Mouse (Mus musculus): ENCODE measurements around the gene Scp2.
"Not testable (repeated sequence)": the region's sequence is repeated elsewhere in the genome, so short reads cannot be mapped to it uniquely, and the experiment has no call there.

Scp2 gene

DNA sequence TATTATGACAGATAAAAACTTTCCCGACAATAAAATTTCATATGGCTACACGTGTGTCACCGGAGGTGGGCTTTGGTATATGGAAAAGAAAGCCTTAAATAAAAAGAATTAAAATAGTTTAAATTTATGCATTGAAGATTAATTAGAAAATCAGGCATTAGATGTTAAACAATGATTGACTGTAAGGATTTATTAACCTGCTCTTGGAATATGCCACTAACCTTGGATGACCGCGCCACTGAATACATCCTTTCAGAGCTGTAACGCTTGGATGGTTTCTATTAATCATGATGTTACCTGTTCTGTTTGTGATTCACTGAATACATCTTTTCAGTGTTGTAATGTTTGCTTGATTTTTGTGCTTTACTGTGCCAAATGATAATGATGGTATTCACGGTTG lies 35.1 kb downstream of the Scp2 start:
- no peak for DNase-seq (ENCODE audit: low spot score in 2 of 2)

- DNase-seq (ENCODE audit: low spot score in 2 of 2), result no peak
These were observed 48.5 kb downstream of the Scp2 start, which contains the start of gene Podn for GRCm38 (mm10) chr4:108096345-108096744. Podn (minus strand) TSS chr4:108096445.

- no peak for DNase-seq (ENCODE audit: low spot score in 2 of 2)
These were observed 51.9 kb downstream of the Scp2 start for GRCm38 (mm10) chr4:108092741-108093397.

DNA sequence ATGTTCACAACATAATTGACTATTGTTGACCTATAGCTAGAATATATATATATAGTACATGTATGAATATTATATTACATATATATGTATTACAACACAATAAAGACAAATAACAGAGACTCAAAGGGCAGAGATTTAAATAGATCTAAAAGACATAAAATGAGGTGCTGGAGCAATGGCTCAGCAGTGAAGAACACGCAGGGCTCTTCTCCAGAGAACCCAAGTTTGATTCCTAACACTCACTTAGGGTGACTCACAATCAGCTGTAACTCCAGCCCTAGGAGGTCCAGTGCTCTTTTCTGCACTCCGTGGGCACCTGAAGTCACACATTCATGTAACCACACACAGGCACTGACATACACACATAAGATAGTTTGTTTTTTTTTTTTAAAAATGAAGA lies 60.8 kb downstream of the Scp2 start:
- DNase-seq (ENCODE audit: low spot score in 2 of 2), result no peak

- DNase-seq (ENCODE audit: low spot score in 2 of 2), result no peak
These were observed 61.6 kb downstream of the Scp2 start for GRCm38 (mm10) chr4:108083032-108083735.

DNA sequence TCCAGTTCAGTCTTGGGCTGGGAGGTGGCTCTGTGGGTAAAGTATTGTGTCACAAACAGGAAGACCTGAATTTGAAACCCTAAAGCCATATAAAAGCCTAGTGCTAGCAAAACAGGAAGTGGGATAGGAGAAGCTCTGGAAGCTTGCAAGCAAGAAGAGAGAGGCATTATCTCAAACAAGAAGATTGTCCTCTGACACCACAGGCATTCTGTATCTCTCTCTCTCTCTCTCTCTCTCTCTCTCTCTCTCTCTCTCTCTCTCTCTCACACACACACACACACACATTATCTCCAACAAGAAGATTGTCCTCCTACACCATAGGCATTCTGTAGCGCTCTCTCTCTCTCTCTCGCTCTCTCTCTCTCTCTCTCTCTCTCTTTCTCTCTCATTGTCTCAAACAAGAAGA lies 62.4 kb downstream of the Scp2 start:
- no peak for DNase-seq (ENCODE audit: low spot score in 2 of 2)

DNA sequence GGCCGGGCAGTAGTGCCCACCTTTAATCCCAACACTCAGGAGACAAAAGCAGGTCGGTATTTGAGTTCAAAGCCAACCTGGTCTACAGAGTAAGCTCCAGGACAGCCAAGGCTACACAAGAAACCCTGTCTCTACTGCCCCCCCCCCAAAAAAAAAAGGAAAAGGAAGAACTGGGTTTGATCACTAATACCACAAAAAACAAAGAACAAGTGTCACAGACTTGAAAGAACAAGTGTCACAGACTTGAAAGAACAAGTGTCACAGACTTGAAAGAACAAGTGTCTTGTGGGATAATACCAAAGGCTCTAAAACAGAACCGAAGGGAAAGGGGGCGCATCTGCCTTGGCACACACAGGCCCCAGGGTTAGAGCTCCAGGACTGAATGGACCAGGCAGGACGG lies 63.9 kb downstream of the Scp2 start:
- no peak for DNase-seq (ENCODE audit: low spot score in 2 of 2)

DNA sequence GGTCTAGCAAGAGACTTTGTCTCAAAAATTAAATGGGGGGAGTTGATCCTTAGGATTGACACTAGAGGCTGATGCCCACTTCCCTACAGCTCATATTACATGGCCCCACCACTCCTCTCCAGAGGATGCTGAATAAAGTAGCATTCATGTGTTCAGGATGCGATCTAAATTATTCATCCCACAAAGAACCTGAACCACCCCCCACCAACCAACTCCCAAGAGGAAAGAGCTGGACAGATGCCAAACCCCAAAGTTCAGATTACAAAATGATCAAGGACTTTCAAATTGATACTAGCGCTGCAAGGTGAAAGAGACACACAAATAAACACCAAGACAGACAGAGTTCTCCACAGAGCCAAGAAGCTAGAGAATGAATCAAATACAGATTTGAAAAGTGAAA lies 65.0 kb downstream of the Scp2 start:
- no peak for DNase-seq (ENCODE audit: low spot score in 2 of 2)

GRCm38 (mm10) chr4:108079191-108079590 lies 65.6 kb downstream of the Scp2 start:
- not testable (repeated sequence) for DNase-seq (ENCODE audit: low spot score in 2 of 2)

DNA sequence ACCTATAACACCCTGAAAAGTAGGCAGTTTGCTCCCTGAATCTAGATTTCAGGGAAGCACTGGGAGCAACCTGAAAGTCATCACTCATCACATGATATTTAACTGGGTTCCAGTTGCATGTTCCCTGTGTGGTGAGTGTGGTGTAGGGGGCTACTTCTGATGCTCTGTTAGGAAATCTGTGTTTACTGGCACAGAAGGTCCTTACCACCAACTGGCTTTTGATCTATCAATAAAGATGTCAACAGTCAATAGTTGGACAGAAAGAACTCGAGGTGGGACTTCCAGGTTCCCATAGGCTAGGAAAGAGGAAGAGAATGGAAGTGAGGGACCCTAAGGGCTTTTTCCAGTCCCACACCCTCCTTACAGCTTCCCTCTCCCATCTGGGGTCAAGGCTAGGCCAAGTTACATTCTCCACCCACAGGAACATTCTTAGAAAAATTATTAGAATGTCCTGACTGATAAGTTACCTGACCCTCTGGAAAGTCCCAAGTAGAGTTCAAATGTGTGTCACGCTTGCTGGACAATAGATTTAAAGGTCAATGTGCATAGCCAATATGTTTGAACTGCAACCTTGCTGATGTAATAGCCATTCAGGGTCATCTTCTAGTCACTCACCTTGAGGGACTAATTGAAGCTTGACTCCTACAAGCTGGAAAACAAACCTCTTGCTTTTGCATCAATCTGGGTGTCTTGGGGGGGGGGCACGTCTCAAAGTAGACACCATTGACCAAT lies 67.4 kb downstream of the Scp2 start:
- no peak for DNase-seq (ENCODE audit: low spot score in 2 of 2)

DNA sequence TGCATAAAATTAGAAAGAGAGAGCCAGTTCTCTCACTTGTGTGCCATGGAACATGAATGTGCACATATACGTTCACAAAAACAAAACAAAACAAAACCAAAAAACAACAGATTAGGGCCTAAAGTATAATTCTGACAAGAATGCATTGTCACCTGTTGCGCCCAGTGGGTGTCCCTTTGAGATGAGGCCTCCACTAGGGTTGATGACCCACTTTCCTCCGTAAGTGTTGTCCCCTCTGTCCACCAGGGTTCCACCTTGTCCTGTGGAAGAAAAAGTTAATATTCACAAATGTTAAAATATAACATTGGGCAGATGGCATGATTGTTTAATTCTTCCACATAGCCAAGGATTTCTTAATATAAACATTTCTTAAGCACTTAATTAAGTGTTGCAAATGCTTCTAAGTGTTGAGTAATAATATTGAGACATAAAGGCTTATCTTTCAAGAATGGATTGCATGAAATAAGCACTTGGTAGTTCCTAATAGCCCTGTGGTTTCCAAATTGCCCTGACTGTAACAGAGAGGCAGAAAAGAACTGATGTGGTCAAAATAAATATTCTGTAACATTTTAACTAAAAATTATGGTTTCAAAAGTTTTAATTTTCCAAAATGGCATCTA lies 70.5 kb downstream of the Scp2 start:
- DNase-seq (ENCODE audit: low spot score in 2 of 2), result no peak

DNA sequence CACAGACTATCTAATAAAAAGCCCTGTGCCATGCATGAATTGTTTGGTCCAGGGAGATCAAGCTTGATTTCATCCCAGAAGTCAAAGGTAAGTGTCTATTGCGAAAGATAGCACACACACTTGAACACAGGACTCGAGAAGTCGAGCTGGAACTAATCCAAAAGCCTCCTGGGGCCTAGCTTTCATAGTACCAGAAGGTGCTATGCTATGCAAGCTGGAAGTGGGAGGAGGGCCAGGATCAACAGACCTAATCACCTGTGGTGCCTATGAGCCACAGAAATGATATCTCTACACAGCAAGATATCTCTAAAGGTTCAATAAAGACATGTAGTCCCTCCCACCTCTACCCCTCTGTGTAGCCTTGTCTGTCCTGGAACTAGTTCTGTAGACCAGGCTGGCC lies 72.7 kb downstream of the Scp2 start:
- no peak for DNase-seq (ENCODE audit: low spot score in 2 of 2)

GRCm38 (mm10) chr4:108071235-108071901 lies 73.4 kb downstream of the Scp2 start:
- DNase-seq (ENCODE audit: low spot score in 2 of 2), result peak; percentile 90 to 93

DNA sequence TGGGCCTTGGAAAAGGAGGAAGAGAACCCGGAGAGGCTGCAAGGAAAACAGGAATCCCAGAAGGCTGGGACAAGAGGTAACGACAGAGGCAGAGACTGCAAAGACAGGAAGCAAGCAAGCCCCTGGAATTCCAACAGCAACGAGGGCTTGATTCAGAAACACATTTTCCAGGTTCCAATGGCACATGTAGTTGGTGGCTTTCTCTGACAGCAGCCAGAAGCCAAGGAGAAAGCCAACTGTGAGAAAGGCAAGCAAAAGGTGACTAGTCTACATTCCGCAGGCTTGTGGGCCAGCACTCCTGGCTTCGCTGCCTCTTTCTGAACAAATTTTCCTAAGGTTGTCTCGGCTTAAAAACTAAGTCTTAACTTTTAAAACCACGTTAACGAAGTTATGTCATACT lies 74.1 kb downstream of the Scp2 start:
- no peak for DNase-seq (ENCODE audit: low spot score in 2 of 2)

- DNase-seq (ENCODE audit: low spot score in 2 of 2), result no peak
These were observed 74.5 kb downstream of the Scp2 start for GRCm38 (mm10) chr4:108070286-108070685.

DNA sequence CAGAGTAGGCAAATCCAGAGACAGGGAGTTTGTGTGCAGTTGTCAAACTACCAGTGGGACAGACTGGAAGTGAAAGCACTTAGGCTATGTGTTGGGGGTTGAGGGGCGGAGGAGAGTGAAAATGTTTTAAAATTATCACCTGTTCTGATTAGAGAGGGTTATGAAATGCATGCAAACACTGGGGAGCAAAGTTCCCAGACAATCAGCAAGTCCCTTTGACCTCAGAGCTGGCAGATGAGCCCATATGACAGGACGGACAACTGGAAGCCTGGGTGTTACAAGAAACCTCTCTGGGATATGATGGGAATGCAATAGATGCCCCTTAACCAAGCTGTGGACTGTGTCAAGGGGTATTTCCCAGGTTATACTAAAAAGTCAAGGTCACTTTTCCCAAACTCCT lies 76.7 kb downstream of the Scp2 start:
- DNase-seq (ENCODE audit: low spot score in 2 of 2), result no peak

DNA sequence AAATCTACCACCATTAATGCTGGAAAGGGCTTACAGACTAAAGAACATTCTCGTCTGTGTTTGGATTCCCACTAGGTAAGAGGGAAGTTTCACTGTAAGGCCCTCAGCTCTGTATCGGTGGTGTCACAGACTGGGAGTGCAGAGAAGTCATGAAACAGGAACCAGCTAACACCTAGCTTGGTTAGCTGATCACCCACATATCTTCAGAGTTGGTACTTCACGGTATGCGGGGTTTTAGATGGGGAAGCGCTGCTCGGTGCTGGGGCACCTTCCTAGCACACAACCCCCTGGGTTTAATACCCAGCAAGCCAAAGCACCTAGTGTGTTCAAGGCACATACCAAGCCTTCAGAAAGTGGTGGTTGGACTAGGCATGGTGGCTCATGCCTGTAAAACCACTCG lies 77.5 kb downstream of the Scp2 start:
- DNase-seq (ENCODE audit: low spot score in 2 of 2), result no peak

- DNase-seq (ENCODE audit: low spot score in 2 of 2), result no peak
These were observed 78.2 kb downstream of the Scp2 start for GRCm38 (mm10) chr4:108066569-108066968.

DNA sequence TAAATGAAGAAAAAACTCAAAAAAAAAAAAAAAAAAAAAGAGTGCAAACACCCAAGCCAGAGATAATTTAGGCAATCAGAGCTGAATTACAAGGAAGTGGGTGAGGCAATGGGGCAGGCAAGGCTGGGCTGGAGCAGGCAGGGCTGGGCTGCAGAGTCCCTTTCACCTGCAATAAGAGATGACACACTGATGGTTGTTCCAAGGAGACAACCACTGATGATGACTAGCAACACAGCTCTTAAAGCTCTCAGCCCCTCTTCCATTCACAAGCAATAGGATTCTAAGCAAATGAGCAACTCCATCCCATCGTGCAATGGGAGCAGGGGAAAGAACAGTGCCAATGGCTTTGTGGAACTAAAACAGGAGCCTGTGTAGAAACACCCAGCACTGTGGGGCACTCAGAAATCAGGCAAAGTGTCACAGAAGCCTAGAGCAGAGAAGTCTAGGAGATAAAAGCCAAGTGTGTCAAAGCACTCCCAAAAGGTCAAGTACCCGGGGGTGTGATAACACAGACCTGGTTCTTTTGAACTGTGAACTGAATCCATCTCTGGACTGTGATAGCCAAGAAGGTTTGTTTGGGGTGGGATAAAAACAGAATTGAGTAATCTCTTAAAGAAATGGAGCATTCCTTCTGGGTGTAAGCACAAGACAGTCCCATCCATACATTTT lies 79.5 kb downstream of the Scp2 start:
- DNase-seq (ENCODE audit: low spot score in 2 of 2), result no peak

- no peak for DNase-seq (ENCODE audit: low spot score in 2 of 2)
These were observed 81.2 kb downstream of the Scp2 start for GRCm38 (mm10) chr4:108063616-108064015.

- DNase-seq (ENCODE audit: low spot score in 2 of 2), result no peak
These were observed 82.3 kb downstream of the Scp2 start for GRCm38 (mm10) chr4:108062524-108062923.

All from natural killer cell, adult 2 months (primary cell).